Mouse (Mus musculus) liver, postnatal 0 days (tissue): ENCODE measurements around the gene Kif26b.

Experiments
- CTCF ChIP-seq: sonication (generic); IDR thresholded peaks from 2 replicates; pipeline ENCODE4 v1.5.1; 2016; ENCODE audit warnings: antibody characterized with exemption, low read depth
- EP300 ChIP-seq: IDR thresholded peaks from 2 replicates; pipeline ENCODE4 v1.6.1; 2016; ENCODE audit warnings: antibody characterized with exemption, low read depth, mild to moderate bottlenecking

GRCm38 (mm10) chr1:178894081-178894401 is 365.1 kb downstream of the Kif26b start:
- TF ChIP-seq EP300 (no peak), CTCF (no peak)
